Mouse (Mus musculus) CD4-positive, CD25-positive, alpha-beta regulatory T cell, adult 9 weeks (primary cell): ENCODE data around the gene Cass4. TPM values are rescaled to one million over a fixed set of nuclear protein-coding genes. Genes with fewer than 3 reads are reported as not detected.

Experiments
- polyA plus RNA-seq: library from polyadenylated mRNA; unstranded; fragments of 100-300 nt; shearing (Covaris generic); gene quantifications from one replicate; pipeline ENCODE4 v1.2.1, GENCODE M21; 2017

The Cass4 gene
- 6.4 TPM for polyA plus RNA-seq

GRCm38 (mm10) chr2:172393391-172394051 is at the start of gene Cass4:
TSS of gene Cass4 (plus strand) at chr2:172393794.

GRCm38 (mm10) chr2:172345258-172345738 is 48.3 kb upstream of the Cass4 start, which contains the start of gene Fam210b:
TSS of gene Fam210b (plus strand) at chr2:172345565.

GRCm38 (mm10) chr2:172370411-172371223 is 23.0 kb upstream of the Cass4 start, which contains the start of the genes Aurka and Cstf1:
TSS of gene Aurka (minus strand) at chr2:172370535.
TSS of gene Cstf1 (plus strand) at chr2:172370681.

GRCm38 (mm10) chr2:172439843-172440639 is 46.4 kb downstream of the Cass4 start, which contains the start of gene Rtf2:
TSS of gene Rtf2 (plus strand) at chr2:172440556.

GRCm38 (mm10) chr2:172458496-172458895 is 64.9 kb downstream of the Cass4 start, which contains the start of gene Gcnt7:
TSS of gene Gcnt7 (minus strand) at chr2:172458596.

GRCm38 (mm10) chr2:172472318-172472717 is 78.7 kb downstream of the Cass4 start, which contains the start of gene Fam209:
TSS of gene Fam209 (plus strand) at chr2:172472520.

Other genes starting within 250 kb of the Cass4 start
- not detected for gene Mc3r, start 145.3 kb upstream of the Cass4 start, polyA plus RNA-seq
- gene Fam210b, start 48.2 kb upstream of the Cass4 start, polyA plus RNA-seq = 14.5 TPM
- 4.9 TPM for gene Aurka, start 23.3 kb upstream of the Cass4 start, polyA plus RNA-seq
- gene Cstf1, start 23.1 kb upstream of the Cass4 start, polyA plus RNA-seq = 40.6 TPM
- gene Rtf2, start 46.8 kb downstream of the Cass4 start, polyA plus RNA-seq = 162 TPM
- gene Gcnt7, start 64.8 kb downstream of the Cass4 start, polyA plus RNA-seq = 5.1 TPM
- 1.1 TPM for gene Fam209, start 78.7 kb downstream of the Cass4 start, polyA plus RNA-seq
- gene Tfap2c, start 155.8 kb downstream of the Cass4 start, polyA plus RNA-seq = not detected